In genomic region chr12:105960592-105961330, GRCm38 (mm10) we compare ENCODE assay signal across 8 mouse cellular contexts. TPM values are rescaled to one million over a fixed set of nuclear protein-coding genes. Genes with fewer than 3 reads are reported as not detected.
A peak's percentile ranks its signal among the peaks of the same experiment; 100 is the strongest.
DNase-seq lines count a peak whose midpoint lies in the region; ATAC-seq lines count a peak whose summit lies in the region.

No protein-coding gene starts in this region.

- peaks cover 25% of the 10 kb centered on the region for H3K4me1 ChIP-seq in forebrain, embryonic 11.5 days (replicated peaks; ENCODE audit: control insufficient read depth, insufficient read depth, low read length)
- H3K4me1 ChIP-seq in heart, embryonic 10.5 days: peaks cover 11% of the 10 kb centered on the region; the same call in 1 of the 2 replicates

- H3K4me2 ChIP-seq in forebrain, embryonic 11.5 days (ENCODE audit: low read depth, low read length, severe bottlenecking): peak overlapping the region; percentile 36

- no peaks in the 10 kb centered on the region for H3K9me3 ChIP-seq in forebrain, embryonic 11.5 days (ENCODE audit: control insufficient read depth, low read length)
- no peaks in the 10 kb centered on the region for H3K9me3 ChIP-seq in heart, embryonic 10.5 days

- no peaks in the 10 kb centered on the region; the same call in none of the 2 replicates for H3K27me3 ChIP-seq in forebrain, embryonic 11.5 days (ENCODE audit: control insufficient read depth, insufficient read depth, low read length)
- H3K27me3 ChIP-seq in heart, embryonic 10.5 days (ENCODE audit: insufficient read depth, poor library complexity, severe bottlenecking): peaks cover 39% of the 10 kb centered on the region

- peak overlapping the region; percentile 65 for H3K27ac ChIP-seq in forebrain, embryonic 11.5 days (ENCODE audit: low read depth, low read length)
- no peak overlapping the region for H3K27ac ChIP-seq in heart, embryonic 10.5 days

- WGBS in forebrain, embryonic 11.5 days: 8% methylated on average over 19 of the region's 19 CpGs
- WGBS in heart, embryonic 10.5 days: 26% methylated on average over 19 of the region's 19 CpGs

- H3K4me3 ChIP-seq in forebrain, embryonic 11.5 days (ENCODE audit: low read depth, low read length): no peak overlapping the region
- H3K4me3 ChIP-seq in heart, embryonic 10.5 days: no peak overlapping the region

- ATAC-seq in forebrain, embryonic 11.5 days (replicated peaks; ENCODE audit: low FRiP score): no peak

- no peaks in the 10 kb centered on the region for H3K36me3 ChIP-seq in forebrain, embryonic 11.5 days (ENCODE audit: control insufficient read depth, insufficient read depth, low read length)
- no peaks in the 10 kb centered on the region for H3K36me3 ChIP-seq in heart, embryonic 10.5 days

- H3K9ac ChIP-seq in forebrain, embryonic 11.5 days (ENCODE audit: low read length): peak overlapping the region; percentile 32

- DNase-seq in brain, adult 2 months (ENCODE audit: low read depth, low spot score): peak; percentile 88
- DNase-seq in forebrain, embryonic 11.5 days (ENCODE audit: low spot score): no peak
- DNase-seq in induced T-regulatory cell, adult 2 months (ENCODE audit: low read depth): peak; percentile 20
- peak; percentile 33 for DNase-seq in neural tube, embryonic 10.5 days (ENCODE audit: extremely low spot score, low spot score)
- no peak for DNase-seq in urinary bladder, postnatal 25 days (ENCODE audit: low spot score)
- DNase-seq in heart, embryonic 10.5 days (ENCODE audit: low spot score): no peak
- DNase-seq in MN1 (ENCODE audit: low spot score): no peak
- DNase-seq in cerebellum, postnatal 14 days: no peak

RNA-seq across cellular contexts. Expression of gene Vrk1, which starts 49.3 kb away (rescaled TPM):
- 114 and 115 TPM in 2 replicates for polyA plus RNA-seq in forebrain, embryonic 11.5 days (2014; fragmentation: Nextera tagmentation; extraction: Ambion mirVana)
- polyA plus RNA-seq in heart, embryonic 10.5 days (2016; fragmentation: Nextera tagmentation; extraction: Ambion mirVana): 62.9 and 76.4 TPM in 2 replicates

Comparison
In these comparisons a context has a peak if more than half of its experiments do, and no peak if none do; other contexts are left out.
1. DNase-seq: peak in brain, adult 2 months (single experiment), induced T-regulatory cell, adult 2 months (single experiment) and neural tube, embryonic 10.5 days (single experiment); none in forebrain, embryonic 11.5 days (single experiment), urinary bladder, postnatal 25 days (single experiment), heart, embryonic 10.5 days (single experiment), MN1 (single experiment) and cerebellum, postnatal 14 days (0 of 2).